Mouse (Mus musculus): ENCODE measurements at regions not wholly inside any gene's neighbourhood (a gene's known extent, or its start where the extent isn't known, plus 50 kb on each side); places are given as distances from the start of the nearest gene placed in this dataset.

GRCm38 (mm10) chr12:54494756-54495375, 161.5 kb downstream of the Sptssa start:
- TF ChIP-seq CTCF (IDR thresholded peaks at IDR 0.05; ENCODE audit: control insufficient read depth, insufficient read depth, insufficient read length) (no peak), USF1 (IDR thresholded peaks at IDR 0.05; ENCODE audit: low read depth) (no peak), MAX (IDR thresholded peaks at IDR 0.05) (no peak), CEBPB (IDR thresholded peaks at IDR 0.05; ENCODE audit: low read depth) (no peak), MYOG (IDR thresholded peaks at IDR 0.05; ENCODE audit: control insufficient read depth, extremely low read depth, insufficient read length) (no peak), FOSL1 (IDR thresholded peaks at IDR 0.05; ENCODE audit: insufficient read depth, low read length, poor library complexity, severe bottlenecking) (no peak)
